Mouse (Mus musculus): ENCODE results near the gene Ctnnbl1. TPM values are rescaled to one million over a fixed set of nuclear protein-coding genes. Genes with fewer than 3 reads are reported as not detected.

Ctnnbl1 gene
- polyA plus RNA-seq, 1 experiment from 2014 or later = 27.3 TPM

GRCm38 (mm10) chr2:157858317-157858716 lies 121.1 kb downstream of the Ctnnbl1 start:
- H3K27me3 ChIP-seq = no peaks in the 10 kb centered on the region
- H3K4me2 ChIP-seq = no peak overlapping the region
- no peak overlapping the region for H3K4me3 ChIP-seq
- peaks cover 9% of the 10 kb centered on the region for H3K4me1 ChIP-seq (replicated peaks)
- H3K36me3 ChIP-seq = no peaks in the 10 kb centered on the region
- WGBS = 59% methylated on average over 7 of the region's 7 CpGs
- no peak overlapping the region for H3K27ac ChIP-seq
- no peak overlapping the region for H3K9ac ChIP-seq
- ATAC-seq (replicated peaks; ENCODE audit: insufficient number of reproducible peaks, insufficient read depth, low FRiP score, low read depth) = no peak
- H3K9me3 ChIP-seq (replicated peaks) = no peaks in the 10 kb centered on the region

- peaks cover 9% of the 10 kb centered on the region for H3K4me1 ChIP-seq (replicated peaks)
- no peak overlapping the region for H3K9ac ChIP-seq
- no peaks in the 10 kb centered on the region for H3K27me3 ChIP-seq
- H3K4me2 ChIP-seq = no peak overlapping the region
- no peak overlapping the region for H3K4me3 ChIP-seq
- no peak overlapping the region for H3K27ac ChIP-seq
- H3K36me3 ChIP-seq = no peaks in the 10 kb centered on the region
- no peaks in the 10 kb centered on the region for H3K9me3 ChIP-seq (replicated peaks)
- no peak for ATAC-seq (replicated peaks; ENCODE audit: insufficient number of reproducible peaks, insufficient read depth, low FRiP score, low read depth)
- WGBS = 83% methylated on average over 8 of the region's 8 CpGs
Observed at GRCm38 (mm10) chr2:157859046-157859701, 122.0 kb downstream of the Ctnnbl1 start.

GRCm38 (mm10) chr2:157861273-157861944 lies 124.2 kb downstream of the Ctnnbl1 start:
- H3K9me3 ChIP-seq (replicated peaks) = no peaks in the 10 kb centered on the region
- 41% methylated on average over 10 of the region's 10 CpGs for WGBS
- H3K27ac ChIP-seq = no peak overlapping the region
- H3K27me3 ChIP-seq = no peaks in the 10 kb centered on the region
- H3K9ac ChIP-seq = no peak overlapping the region
- H3K4me3 ChIP-seq = no peak overlapping the region
- H3K4me1 ChIP-seq (replicated peaks) = peaks cover 9% of the 10 kb centered on the region
- H3K36me3 ChIP-seq = no peaks in the 10 kb centered on the region
- no peak overlapping the region for H3K4me2 ChIP-seq
- ATAC-seq (replicated peaks; ENCODE audit: insufficient number of reproducible peaks, insufficient read depth, low FRiP score, low read depth) = no peak

- Histone ChIP-seq H3K9ac (no peak overlapping the region), H3K4me1 (replicated peaks) (peaks cover 9% of the 10 kb centered on the region), H3K27ac (no peak overlapping the region), H3K4me2 (no peak overlapping the region), H3K27me3 (no peaks in the 10 kb centered on the region), H3K36me3 (no peaks in the 10 kb centered on the region), H3K4me3 (no peak overlapping the region), H3K9me3 (replicated peaks) (no peaks in the 10 kb centered on the region)
- no peak for ATAC-seq (replicated peaks; ENCODE audit: insufficient number of reproducible peaks, insufficient read depth, low FRiP score, low read depth)
- WGBS = 76% methylated on average over 10 of the region's 10 CpGs
Observed at GRCm38 (mm10) chr2:157862306-157862705, 125.1 kb downstream of the Ctnnbl1 start.

GRCm38 (mm10) chr2:157867126-157867525 lies 129.9 kb downstream of the Ctnnbl1 start:
- Histone ChIP-seq H3K4me1 (replicated peaks) (peaks cover 4% of the 10 kb centered on the region), H3K27me3 (no peaks in the 10 kb centered on the region), H3K4me3 (no peak overlapping the region), H3K9ac (no peak overlapping the region), H3K27ac (no peak overlapping the region), H3K36me3 (no peaks in the 10 kb centered on the region), H3K9me3 (replicated peaks) (no peaks in the 10 kb centered on the region), H3K4me2 (no peak overlapping the region)
- 84% methylated on average over 3 of the region's 3 CpGs for whole genome bisulfite sequencing
- ATAC-seq (replicated peaks; ENCODE audit: insufficient number of reproducible peaks, insufficient read depth, low FRiP score, low read depth) = no peak

GRCm38 (mm10) chr2:157870247-157870646 lies 133.0 kb downstream of the Ctnnbl1 start:
- H3K27me3 ChIP-seq = no peaks in the 10 kb centered on the region
- no peaks in the 10 kb centered on the region for H3K9me3 ChIP-seq (replicated peaks)
- no peak overlapping the region for H3K9ac ChIP-seq
- H3K4me1 ChIP-seq (replicated peaks) = no peaks in the 10 kb centered on the region
- no peak overlapping the region for H3K4me2 ChIP-seq
- H3K36me3 ChIP-seq = no peaks in the 10 kb centered on the region
- 71% methylated on average over 6 of the region's 6 CpGs for WGBS
- H3K27ac ChIP-seq = no peak overlapping the region
- H3K4me3 ChIP-seq = no peak overlapping the region
- ATAC-seq (replicated peaks; ENCODE audit: insufficient number of reproducible peaks, insufficient read depth, low FRiP score, low read depth) = no peak

GRCm38 (mm10) chr2:157873223-157873622 lies 136.0 kb downstream of the Ctnnbl1 start:
- H3K27me3 ChIP-seq = no peaks in the 10 kb centered on the region
- 63% methylated on average over 6 of the region's 6 CpGs for WGBS
- H3K36me3 ChIP-seq = no peaks in the 10 kb centered on the region
- no peaks in the 10 kb centered on the region for H3K4me1 ChIP-seq (replicated peaks)
- H3K9me3 ChIP-seq (replicated peaks) = no peaks in the 10 kb centered on the region
- no peak overlapping the region for H3K4me3 ChIP-seq
- H3K4me2 ChIP-seq = no peak overlapping the region
- no peak overlapping the region for H3K9ac ChIP-seq
- no peak for ATAC-seq (replicated peaks; ENCODE audit: insufficient number of reproducible peaks, insufficient read depth, low FRiP score, low read depth)
- no peak overlapping the region for H3K27ac ChIP-seq

- ATAC-seq (replicated peaks; ENCODE audit: insufficient number of reproducible peaks, insufficient read depth, low FRiP score, low read depth) = no peak
- no peak overlapping the region for H3K27ac ChIP-seq
- no peak overlapping the region for H3K4me2 ChIP-seq
- 76% methylated on average over 1 of the region's 1 CpGs for WGBS
- H3K4me3 ChIP-seq = no peak overlapping the region
- H3K4me1 ChIP-seq (replicated peaks) = no peaks in the 10 kb centered on the region
- no peaks in the 10 kb centered on the region for H3K9me3 ChIP-seq (replicated peaks)
- H3K9ac ChIP-seq = no peak overlapping the region
- no peaks in the 10 kb centered on the region for H3K36me3 ChIP-seq
- H3K27me3 ChIP-seq = no peaks in the 10 kb centered on the region
Observed at GRCm38 (mm10) chr2:157873691-157874090, 136.5 kb downstream of the Ctnnbl1 start.

GRCm38 (mm10) chr2:157875111-157875510 lies 137.9 kb downstream of the Ctnnbl1 start:
- Histone ChIP-seq H3K36me3 (no peaks in the 10 kb centered on the region), H3K4me2 (no peak overlapping the region), H3K9ac (no peak overlapping the region), H3K4me3 (no peak overlapping the region), H3K27ac (no peak overlapping the region), H3K4me1 (replicated peaks) (no peaks in the 10 kb centered on the region), H3K9me3 (replicated peaks) (no peaks in the 10 kb centered on the region), H3K27me3 (no peaks in the 10 kb centered on the region)
- no peak for ATAC-seq (replicated peaks; ENCODE audit: insufficient number of reproducible peaks, insufficient read depth, low FRiP score, low read depth)
- WGBS = 73% methylated on average over 8 of the region's 8 CpGs

- Histone ChIP-seq H3K36me3 (no peaks in the 10 kb centered on the region), H3K27ac (no peak overlapping the region), H3K4me1 (replicated peaks) (peaks cover 6% of the 10 kb centered on the region), H3K9ac (no peak overlapping the region), H3K4me3 (no peak overlapping the region), H3K4me2 (no peak overlapping the region), H3K27me3 (no peaks in the 10 kb centered on the region), H3K9me3 (replicated peaks) (no peaks in the 10 kb centered on the region)
- no peak for ATAC-seq (replicated peaks; ENCODE audit: insufficient number of reproducible peaks, insufficient read depth, low FRiP score, low read depth)
- 97% methylated on average over 3 of the region's 3 CpGs for WGBS
Observed at GRCm38 (mm10) chr2:157877394-157877793, 140.2 kb downstream of the Ctnnbl1 start.

- 43% methylated on average over 5 of the region's 5 CpGs for WGBS
- peaks cover 6% of the 10 kb centered on the region for H3K4me1 ChIP-seq (replicated peaks)
- no peaks in the 10 kb centered on the region for H3K9me3 ChIP-seq (replicated peaks)
- H3K27ac ChIP-seq = no peak overlapping the region
- H3K36me3 ChIP-seq = no peaks in the 10 kb centered on the region
- no peak overlapping the region for H3K4me3 ChIP-seq
- H3K4me2 ChIP-seq = no peak overlapping the region
- ATAC-seq (replicated peaks; ENCODE audit: insufficient number of reproducible peaks, insufficient read depth, low FRiP score, low read depth) = no peak
- no peak overlapping the region for H3K9ac ChIP-seq
- no peaks in the 10 kb centered on the region for H3K27me3 ChIP-seq
Observed at GRCm38 (mm10) chr2:157877967-157878366, 140.8 kb downstream of the Ctnnbl1 start.

- 22% methylated on average over 11 of the region's 11 CpGs for WGBS
- Histone ChIP-seq H3K4me3 (no peak overlapping the region), H3K4me1 (replicated peaks) (peaks cover 6% of the 10 kb centered on the region), H3K27me3 (no peaks in the 10 kb centered on the region), H3K27ac (no peak overlapping the region), H3K9ac (no peak overlapping the region), H3K4me2 (no peak overlapping the region), H3K9me3 (replicated peaks) (no peaks in the 10 kb centered on the region), H3K36me3 (peaks cover 11% of the 10 kb centered on the region)
- ATAC-seq (replicated peaks; ENCODE audit: insufficient number of reproducible peaks, insufficient read depth, low FRiP score, low read depth) = no peak
Observed at GRCm38 (mm10) chr2:157881939-157882338, 144.7 kb downstream of the Ctnnbl1 start.

Data from heart, embryonic 15.5 days (tissue).